Mouse (Mus musculus) liver, embryonic 14.5 days (tissue): ENCODE measurements around the gene Tbc1d20.

Source experiments
- CTCF ChIP-seq: IDR thresholded peaks from 2 replicates; pipeline ENCODE4 v1.5.1; 2016; ENCODE audit warnings: antibody characterized with exemption, low read depth, control low read depth
- EP300 ChIP-seq: IDR thresholded peaks from 2 replicates; pipeline ENCODE4 v1.6.1; 2016; ENCODE audit warnings: antibody characterized with exemption, low read depth

- TF ChIP-seq CTCF (no peak), EP300 (no peak)
Observed at GRCm38 (mm10) chr2:152344909-152345308, 51.3 kb downstream of the Tbc1d20 start.
